Mouse (Mus musculus): ENCODE measurements around the gene Limd1. TPM values are rescaled to one million over a fixed set of nuclear protein-coding genes. Genes with fewer than 3 reads are reported as not detected.

Limd1 gene
- polyA plus RNA-seq, 1 experiment from 2014 or later: 37.5 TPM

DNA sequence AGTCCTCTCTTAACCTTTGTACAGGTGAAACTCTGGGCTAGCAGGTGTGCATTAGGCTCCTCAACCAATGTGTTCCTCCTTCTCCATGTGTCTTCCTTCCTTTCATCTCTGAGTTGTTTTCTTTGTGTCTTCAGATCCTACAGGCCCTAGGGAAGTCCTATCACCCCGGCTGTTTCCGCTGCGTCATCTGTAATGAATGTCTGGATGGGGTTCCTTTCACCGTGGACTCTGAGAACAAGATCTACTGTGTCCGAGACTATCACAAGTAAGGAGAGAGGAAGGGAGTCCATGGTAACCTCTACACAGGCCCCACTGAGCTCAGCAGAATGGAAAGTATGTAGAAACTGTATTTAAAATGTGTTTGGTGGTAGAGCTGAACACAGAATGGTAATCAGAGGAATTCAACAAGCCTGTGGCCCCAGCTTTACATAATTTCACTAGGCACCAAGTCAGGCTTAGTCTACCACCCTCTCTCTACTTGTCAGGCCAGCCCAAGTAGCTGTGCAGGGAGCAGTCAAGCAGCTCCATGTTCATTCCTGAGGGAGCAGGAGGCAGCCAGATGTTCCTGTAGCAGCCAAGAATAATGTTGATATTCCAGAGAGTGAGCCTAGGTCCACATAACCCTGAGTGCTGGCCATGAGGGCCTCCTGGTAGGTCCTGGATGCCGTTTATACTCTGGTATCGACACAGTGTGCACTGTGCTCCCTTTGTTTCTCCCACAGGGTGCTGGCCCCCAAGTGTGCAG, 38.3 kb downstream of the Limd1 start:
- Histone ChIP-seq H3K36me3 (ENCODE audit: control insufficient read depth, insufficient read depth, low read length) (peaks cover 5% of the 10 kb centered on the region; the same call in 1 of the 2 replicates), H3K27me3 (ENCODE audit: control insufficient read depth, insufficient read depth, low read length) (no peaks in the 10 kb centered on the region), H3K9me3 (ENCODE audit: control insufficient read depth, low read length) (no peaks in the 10 kb centered on the region), H3K4me1 (replicated peaks; ENCODE audit: control insufficient read depth, insufficient read depth, low read length) (no peaks in the 10 kb centered on the region), H3K9ac (ENCODE audit: low read depth, low read length) (no peak overlapping the region), H3K4me2 (replicated peaks; ENCODE audit: low read depth, low read length) (no peak overlapping the region), H3K27ac (ENCODE audit: low read depth, low read length) (no peak overlapping the region), H3K4me3 (ENCODE audit: low read depth, low read length) (no peak overlapping the region)
- ATAC-seq (ENCODE audit: low FRiP score): no peak
- WGBS: 94% methylated on average over 7 of the region's 7 CpGs
- DNase-seq (ENCODE audit: low spot score): no peak

GRCm38 (mm10) chr9:123518969-123519894, 40.7 kb downstream of the Limd1 start:
- Histone ChIP-seq H3K4me1 (replicated peaks; ENCODE audit: control insufficient read depth, insufficient read depth, low read length) (no peaks in the 10 kb centered on the region), H3K27ac (ENCODE audit: low read depth, low read length) (no peak overlapping the region), H3K4me2 (replicated peaks; ENCODE audit: low read depth, low read length) (no peak overlapping the region), H3K4me3 (ENCODE audit: low read depth, low read length) (no peak overlapping the region), H3K27me3 (ENCODE audit: control insufficient read depth, insufficient read depth, low read length) (no peaks in the 10 kb centered on the region), H3K9me3 (ENCODE audit: control insufficient read depth, low read length) (no peaks in the 10 kb centered on the region), H3K36me3 (ENCODE audit: control insufficient read depth, insufficient read depth, low read length) (peaks cover 3% of the 10 kb centered on the region; the same call in 1 of the 2 replicates), H3K9ac (ENCODE audit: low read depth, low read length) (no peak overlapping the region)
- ATAC-seq (ENCODE audit: low FRiP score) (no peak), DNase-seq (ENCODE audit: low spot score) (no peak)
- WGBS: 88% methylated on average over 13 of the region's 13 CpGs

DNA sequence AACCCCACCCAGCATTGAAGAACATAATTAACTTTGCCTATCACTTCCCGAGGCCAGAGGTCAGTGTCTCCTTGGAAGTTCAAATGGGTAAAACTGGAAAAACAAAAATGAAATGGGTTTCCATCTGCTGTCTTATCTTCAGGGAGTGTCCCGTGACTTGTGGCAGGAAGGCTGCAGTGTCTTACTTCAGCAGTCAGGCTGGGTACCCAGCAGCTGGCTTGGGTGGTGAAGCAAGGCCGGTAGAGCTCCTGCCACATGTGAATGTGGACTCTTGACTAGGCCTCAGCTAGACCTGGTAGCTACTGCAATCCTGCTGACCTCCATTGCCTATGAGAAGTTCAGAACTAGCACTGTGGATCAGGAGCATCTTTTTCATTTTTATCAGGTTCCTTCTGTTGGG, 42.2 kb downstream of the Limd1 start:
- no peak overlapping the region for H3K4me3 ChIP-seq (ENCODE audit: low read depth, low read length)
- DNase-seq (ENCODE audit: low spot score): no peak

GRCm38 (mm10) chr9:123523676-123524075, 45.2 kb downstream of the Limd1 start:
- no peaks in the 10 kb centered on the region for H3K4me1 ChIP-seq (replicated peaks; ENCODE audit: control insufficient read depth, insufficient read depth, low read length)
- no peak overlapping the region for H3K4me2 ChIP-seq (replicated peaks; ENCODE audit: low read depth, low read length)
- DNase-seq (ENCODE audit: low spot score): peak; percentile 66
- H3K4me3 ChIP-seq (ENCODE audit: low read depth, low read length): no peak overlapping the region
- no peaks in the 10 kb centered on the region for H3K27me3 ChIP-seq (ENCODE audit: control insufficient read depth, insufficient read depth, low read length)
- H3K27ac ChIP-seq (ENCODE audit: low read depth, low read length): no peak overlapping the region
- WGBS: 38% methylated on average over 3 of the region's 3 CpGs
- H3K9me3 ChIP-seq (ENCODE audit: control insufficient read depth, low read length): no peaks in the 10 kb centered on the region
- H3K36me3 ChIP-seq (ENCODE audit: control insufficient read depth, insufficient read depth, low read length): peaks cover 3% of the 10 kb centered on the region; the same call in 1 of the 2 replicates
- H3K9ac ChIP-seq (ENCODE audit: low read depth, low read length): no peak overlapping the region
- ATAC-seq (ENCODE audit: low FRiP score): no peak

More for the DNA sequence above, 42.2 kb downstream of the Limd1 start:
- Histone ChIP-seq H3K9ac (ENCODE audit: low read depth, low read length) (no peak overlapping the region), H3K4me1 (replicated peaks; ENCODE audit: control insufficient read depth, insufficient read depth, low read length) (no peaks in the 10 kb centered on the region), H3K4me2 (replicated peaks; ENCODE audit: low read depth, low read length) (no peak overlapping the region), H3K27ac (ENCODE audit: low read depth, low read length) (no peak overlapping the region), H3K9me3 (ENCODE audit: control insufficient read depth, low read length) (no peaks in the 10 kb centered on the region), H3K27me3 (ENCODE audit: control insufficient read depth, insufficient read depth, low read length) (no peaks in the 10 kb centered on the region), H3K36me3 (ENCODE audit: control insufficient read depth, insufficient read depth, low read length) (peaks cover 3% of the 10 kb centered on the region; the same call in 1 of the 2 replicates)
- no peak for ATAC-seq (ENCODE audit: low FRiP score)
- 90% methylated on average over 3 of the region's 3 CpGs for WGBS

- ATAC-seq (ENCODE audit: low FRiP score): no peak
- peak; percentile 75 for DNase-seq (ENCODE audit: low spot score)
- no peak overlapping the region for H3K9ac ChIP-seq (ENCODE audit: low read depth, low read length)
- H3K4me3 ChIP-seq (ENCODE audit: low read depth, low read length): no peak overlapping the region
- no peaks in the 10 kb centered on the region for H3K36me3 ChIP-seq (ENCODE audit: control insufficient read depth, insufficient read depth, low read length)
- no peaks in the 10 kb centered on the region for H3K4me1 ChIP-seq (replicated peaks; ENCODE audit: control insufficient read depth, insufficient read depth, low read length)
- 3% methylated on average over 1 of the region's 1 CpGs for WGBS
- no peaks in the 10 kb centered on the region for H3K9me3 ChIP-seq (ENCODE audit: control insufficient read depth, low read length)
- H3K27ac ChIP-seq (ENCODE audit: low read depth, low read length): no peak overlapping the region
- no peak overlapping the region for H3K4me2 ChIP-seq (replicated peaks; ENCODE audit: low read depth, low read length)
- H3K27me3 ChIP-seq (ENCODE audit: control insufficient read depth, insufficient read depth, low read length): no peaks in the 10 kb centered on the region
Observed at GRCm38 (mm10) chr9:123525095-123525494, 46.6 kb downstream of the Limd1 start.

GRCm38 (mm10) chr9:123526502-123526901, 48.0 kb downstream of the Limd1 start:
- H3K4me1 ChIP-seq (replicated peaks; ENCODE audit: control insufficient read depth, insufficient read depth, low read length): no peaks in the 10 kb centered on the region
- H3K9ac ChIP-seq (ENCODE audit: low read depth, low read length): no peak overlapping the region
- WGBS: 87% methylated on average over 5 of the region's 5 CpGs
- no peak for DNase-seq (ENCODE audit: low spot score)
- H3K4me3 ChIP-seq (ENCODE audit: low read depth, low read length): no peak overlapping the region
- H3K4me2 ChIP-seq (replicated peaks; ENCODE audit: low read depth, low read length): no peak overlapping the region
- H3K9me3 ChIP-seq (ENCODE audit: control insufficient read depth, low read length): no peaks in the 10 kb centered on the region
- H3K27ac ChIP-seq (ENCODE audit: low read depth, low read length): no peak overlapping the region
- no peaks in the 10 kb centered on the region for H3K36me3 ChIP-seq (ENCODE audit: control insufficient read depth, insufficient read depth, low read length)
- no peak for ATAC-seq (ENCODE audit: low FRiP score)
- no peaks in the 10 kb centered on the region for H3K27me3 ChIP-seq (ENCODE audit: control insufficient read depth, insufficient read depth, low read length)

GRCm38 (mm10) chr9:123528087-123528925, 49.8 kb downstream of the Limd1 start:
- Histone ChIP-seq H3K4me2 (replicated peaks; ENCODE audit: low read depth, low read length) (peak overlapping the region; percentile 56), H3K27ac (ENCODE audit: low read depth, low read length) (peak overlapping the region; percentile 85), H3K9ac (ENCODE audit: low read depth, low read length) (peak overlapping the region; percentile 55), H3K9me3 (ENCODE audit: control insufficient read depth, low read length) (no peaks in the 10 kb centered on the region), H3K4me3 (ENCODE audit: low read depth, low read length) (peak overlapping the region; percentile 92), H3K4me1 (replicated peaks; ENCODE audit: control insufficient read depth, insufficient read depth, low read length) (no peaks in the 10 kb centered on the region), H3K36me3 (ENCODE audit: control insufficient read depth, insufficient read depth, low read length) (no peaks in the 10 kb centered on the region), H3K27me3 (ENCODE audit: control insufficient read depth, insufficient read depth, low read length) (no peaks in the 10 kb centered on the region)
- DNase-seq (ENCODE audit: low spot score) (peak; percentile 37), ATAC-seq (ENCODE audit: low FRiP score) (no peak)
- 32% methylated on average over 6 of the region's 6 CpGs for WGBS

DNA sequence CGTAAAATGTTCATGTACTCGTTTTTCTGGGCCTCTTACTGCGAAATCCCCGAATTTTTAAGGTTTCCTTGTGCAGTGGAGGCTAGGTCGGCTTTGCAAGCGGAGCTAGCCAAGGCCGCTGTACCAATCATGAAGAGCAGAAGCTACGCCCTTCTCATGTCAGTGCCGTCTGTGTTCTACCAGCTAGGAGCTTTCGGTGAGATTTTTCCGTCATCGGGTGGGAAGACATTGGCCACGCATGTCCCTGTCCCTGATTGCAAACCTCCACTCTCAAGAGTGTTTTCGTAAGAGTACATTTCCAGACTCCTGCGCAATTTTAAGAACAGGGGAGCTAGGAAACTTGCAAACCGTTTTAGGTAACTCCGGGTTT, 50.4 kb downstream of the Limd1 start:
- ATAC-seq (ENCODE audit: low FRiP score) (peak; percentile 20), DNase-seq (ENCODE audit: low spot score) (no peak)
- peak overlapping the region; percentile 85 for H3K27ac ChIP-seq (ENCODE audit: low read depth, low read length)
- peak overlapping the region; percentile 92 for H3K4me3 ChIP-seq (ENCODE audit: low read depth, low read length)
- no peaks in the 10 kb centered on the region for H3K9me3 ChIP-seq (ENCODE audit: control insufficient read depth, low read length)
- no peaks in the 10 kb centered on the region for H3K36me3 ChIP-seq (ENCODE audit: control insufficient read depth, insufficient read depth, low read length)
- H3K4me1 ChIP-seq (replicated peaks; ENCODE audit: control insufficient read depth, insufficient read depth, low read length): no peaks in the 10 kb centered on the region
- WGBS: 1% methylated on average over 17 of the region's 17 CpGs
- peak overlapping the region; percentile 55 for H3K9ac ChIP-seq (ENCODE audit: low read depth, low read length)
- H3K27me3 ChIP-seq (ENCODE audit: control insufficient read depth, insufficient read depth, low read length): no peaks in the 10 kb centered on the region
- H3K4me2 ChIP-seq (replicated peaks; ENCODE audit: low read depth, low read length): peak overlapping the region; percentile 56

Data from hindbrain, embryonic 11.5 days (tissue).